Mouse (Mus musculus) adrenal gland, postnatal 36 days (tissue): ENCODE measurements at regions not wholly inside any gene's neighbourhood (a gene's known extent, or its start where the extent isn't known, plus 50 kb on each side); places are given as distances from the start of the nearest gene placed in this dataset.

Experiments
- DNase-seq, 2 experiments: peaks; one replicate each; pipeline ENCODE4 v3.0.0; 2021; ENCODE audit warnings: mixed read lengths in 1 of 2

- DNase-seq = peak; percentile 79 to 80
These were observed 56.1 kb upstream of the Ces5a start for GRCm38 (mm10) chr8:93591608-93592301.

- no peak for DNase-seq
These were observed 56.6 kb upstream of the Ces5a start for GRCm38 (mm10) chr8:93592302-93592651.

GRCm38 (mm10) chr8:93598613-93599121 is 63.0 kb upstream of the Ces5a start:
- no peak for DNase-seq

GRCm38 (mm10) chr8:93599306-93599705 is 63.7 kb upstream of the Ces5a start:
- no peak for DNase-seq

- peak in 1 of 2 experiments; percentile 3 for DNase-seq
These were observed 64.1 kb upstream of the Ces5a start for GRCm38 (mm10) chr8:93599776-93600175.

GRCm38 (mm10) chr8:93626807-93627526 is 91.3 kb upstream of the Ces5a start:
- peak; percentile 77 to 79 for DNase-seq

- DNase-seq = no peak
These were observed 92.0 kb upstream of the Ces5a start for GRCm38 (mm10) chr8:93627626-93628025.

- no peak for DNase-seq
These were observed 97.3 kb upstream of the Ces5a start for GRCm38 (mm10) chr8:93632896-93633295.

- DNase-seq = no peak
These were observed 107.1 kb upstream of the Ces5a start for GRCm38 (mm10) chr8:93642770-93643169.

- DNase-seq = no peak
These were observed 108.0 kb upstream of the Ces5a start for GRCm38 (mm10) chr8:93643471-93644215.

- no peak for DNase-seq
These were observed 117.8 kb upstream of the Ces5a start for GRCm38 (mm10) chr8:93653421-93653820.

GRCm38 (mm10) chr8:93653913-93654705 is 118.5 kb upstream of the Ces5a start:
- no peak for DNase-seq

- no peak for DNase-seq
These were observed 120.1 kb upstream of the Ces5a start for GRCm38 (mm10) chr8:93655752-93656151.

GRCm38 (mm10) chr8:93661739-93662138 is 126.1 kb upstream of the Ces5a start:
- DNase-seq = peak; percentile 79 to 83

- no peak for DNase-seq
These were observed 126.6 kb upstream of the Ces5a start for GRCm38 (mm10) chr8:93662219-93662618.

GRCm38 (mm10) chr8:93663851-93664250 is 128.2 kb upstream of the Ces5a start:
- DNase-seq = no peak

GRCm38 (mm10) chr8:93668306-93668705 is 132.7 kb upstream of the Ces5a start:
- no peak for DNase-seq

- no peak for DNase-seq
These were observed 135.0 kb upstream of the Gnao1 start for GRCm38 (mm10) chr8:93674721-93675120.

- DNase-seq = no peak
These were observed 125.9 kb upstream of the Gnao1 start for GRCm38 (mm10) chr8:93683773-93684391.

GRCm38 (mm10) chr8:93684392-93684791 is 125.4 kb upstream of the Gnao1 start:
- no peak for DNase-seq

GRCm38 (mm10) chr8:93688845-93689244 is 120.9 kb upstream of the Gnao1 start:
- no peak for DNase-seq
